Mouse (Mus musculus) midbrain, postnatal 0 days (tissue): Measurements from ENCODE around the gene Bmpr1a. TPM values are rescaled to one million over a fixed set of nuclear protein-coding genes. Genes with fewer than 3 reads are reported as not detected.
"Not testable (repeated sequence)": the region's sequence is repeated elsewhere in the genome, so short reads cannot be mapped to it uniquely, and the experiment has no call there.

Source experiments
- ATAC-seq: fragments of 200-750 bp; cut with Nextera tagmentation; 2 replicates; pipeline ENCODE4 v1.8.0; 2017; ENCODE audit warnings: moderate number of reproducible peaks, mild to moderate bottlenecking, moderate TSS enrichment, moderate library complexity; ENCODE audit not compliant: low FRiP score
- DNase-seq: peaks from one replicate; pipeline ENCODE4 v3.0.0-alpha.2; 2015; ENCODE audit warnings: low spot score
- H3K27ac ChIP-seq: fragments of 300-500 bp; sonication (generic); 2 replicates; pipeline ENCODE4 v1.5.1; 2014; ENCODE audit warnings: low read depth, mild to moderate bottlenecking, low read length, mixed read lengths
- H3K27me3 ChIP-seq: fragments of 300-500 bp; sonication (generic); 2 replicates; pipeline ENCODE4 v1.6.1; 2014; ENCODE audit warnings: low read length, control low read depth, mixed read lengths; ENCODE audit not compliant: insufficient read depth
- H3K36me3 ChIP-seq: fragments of 300-500 bp; sonication (generic); 2 replicates; pipeline ENCODE4 v1.6.1; 2014; ENCODE audit warnings: low read length, control low read depth, mixed read lengths; ENCODE audit not compliant: insufficient read depth
- H3K4me1 ChIP-seq: fragments of 300-500 bp; sonication (generic); 2 replicates; pipeline ENCODE4 v1.6.1; 2014; ENCODE audit warnings: mild to moderate bottlenecking, control low read depth, antibody characterized with exemption, low read length, mixed read lengths; ENCODE audit not compliant: insufficient read depth
- H3K4me2 ChIP-seq: fragments of 300-500 bp; sonication (generic); 2 replicates; pipeline ENCODE4 v1.6.1; 2014; ENCODE audit warnings: low read depth, mild to moderate bottlenecking, low read length, mixed read lengths; ENCODE audit not compliant: poor library complexity, severe bottlenecking
- H3K4me3 ChIP-seq: fragments of 300-500 bp; sonication (generic); 2 replicates; pipeline ENCODE4 v1.5.1; 2014; ENCODE audit warnings: low read depth, mild to moderate bottlenecking, low read length, moderate library complexity
- H3K9ac ChIP-seq: fragments of 300-500 bp; sonication (generic); replicated peaks from 2 replicates; pipeline ENCODE4 v1.6.1; 2014; ENCODE audit warnings: mild to moderate bottlenecking, low read length, moderate library complexity, mixed read lengths; ENCODE audit not compliant: poor library complexity, severe bottlenecking
- H3K9me3 ChIP-seq: fragments of 300-500 bp; sonication (generic); 2 replicates; pipeline ENCODE4 v1.6.1; 2016; ENCODE audit warnings: low read length, control low read depth
- CTCF ChIP-seq: IDR thresholded peaks from 2 replicates; pipeline ENCODE4 v1.5.1; 2016; ENCODE audit warnings: antibody characterized with exemption, mild to moderate bottlenecking
- WGBS: fragments of 180-500 bp; shearing (Covaris S2); extraction: QIAGEN DNeasy Blood & Tissue Kit; methylation state at CpG from one replicate; pipeline ENCODE4 v1.1.7; 2014; 5-methylcytosine and 5-hydroxymethylcytosine counted together
- polyA plus RNA-seq: library from polyadenylated mRNA; unstranded; fragments of >200 nt; fragmentation: Nextera tagmentation; extraction: Ambion mirVana; gene quantifications from 2 replicates; pipeline ENCODE4 v1.2.1, GENCODE M21; 2015
- total RNA-seq: library from RNA; depleted of rRNA; stranded (reverse); fragments of >200 nt; gene quantifications from 2 replicates; pipeline ENCODE4 v1.2.3, GENCODE M21; 2014

Gene Bmpr1a
- total and polyA plus RNA-seq, 2 experiments from 2014 or later, result 14.0 to 42.5 TPM

DNA sequence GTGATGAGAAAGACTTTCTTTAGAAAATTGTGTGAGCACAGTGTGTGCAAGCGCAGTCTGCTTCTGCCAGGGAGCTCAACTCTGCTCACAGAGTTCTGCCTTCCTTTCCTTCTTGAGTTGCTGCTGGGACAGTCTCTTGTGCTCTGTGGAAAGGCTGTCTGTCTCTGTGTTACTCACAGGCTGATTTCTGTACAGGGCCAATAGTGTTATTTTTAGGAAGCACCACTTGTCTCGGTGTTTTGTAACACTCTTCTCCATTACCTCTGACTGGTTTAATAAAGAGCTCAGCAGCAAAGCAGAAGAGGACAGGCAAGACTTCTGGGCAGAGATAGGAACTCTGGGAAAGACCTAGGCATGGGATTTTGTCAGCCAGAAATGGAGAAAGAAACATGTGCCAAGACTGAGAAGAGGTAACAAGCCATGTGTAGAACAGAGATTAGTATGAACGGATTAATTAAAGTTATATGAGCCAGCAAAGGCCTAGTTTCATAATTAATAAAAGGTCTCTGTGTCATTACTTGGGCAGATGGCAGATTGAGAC lies 62.5 kb downstream of the Bmpr1a start:
- ATAC-seq (no peak), DNase-seq (no peak)
- TF ChIP-seq CTCF, result no peak
- Histone ChIP-seq H3K27me3 (no peaks in the 10 kb centered on the region), H3K27ac (no peak overlapping the region), H3K9me3 (no peaks in the 10 kb centered on the region), H3K4me3 (no peak overlapping the region), H3K36me3 (0 out of 2 replicates have a peak, but pooled peaks cover 8% of the 10 kb centered on the region), H3K4me1 (no peaks in the 10 kb centered on the region), H3K4me2 (no peak overlapping the region), H3K9ac (no peak overlapping the region)
- 93% methylated on average over 3 of the region's 3 CpGs for WGBS

DNA sequence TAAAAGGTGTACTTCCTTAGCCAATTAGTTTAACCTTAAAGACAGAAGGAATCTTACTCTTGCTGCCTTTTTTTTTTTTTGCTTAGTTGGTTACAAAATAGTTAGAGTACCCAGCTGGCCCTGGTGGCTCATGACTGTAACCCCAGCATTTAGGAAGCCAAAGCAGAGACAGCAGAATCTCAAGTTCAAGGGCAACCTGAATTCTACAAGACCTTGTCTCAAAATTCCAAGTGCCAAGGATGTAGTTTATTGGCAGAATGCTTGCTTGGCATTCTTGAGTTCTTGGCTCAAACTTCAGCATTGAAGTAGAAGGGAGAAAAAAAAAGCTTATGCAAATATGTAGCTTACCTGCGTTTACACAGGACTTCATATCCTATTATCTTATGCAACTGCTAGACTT lies 74.1 kb downstream of the Bmpr1a start:
- no peak overlapping the region for H3K27ac ChIP-seq
- no peak overlapping the region for H3K9ac ChIP-seq
- no peak overlapping the region for H3K4me2 ChIP-seq
- no peak for ATAC-seq
- no peaks in the 10 kb centered on the region for H3K27me3 ChIP-seq
- no peak for DNase-seq
- 90% methylated on average over 1 of the region's 1 CpGs for WGBS
- no peaks in the 10 kb centered on the region for H3K9me3 ChIP-seq
- TF ChIP-seq CTCF, result no peak
- peaks cover 9% of the 10 kb centered on the region for H3K36me3 ChIP-seq
- H3K4me3 ChIP-seq, result no peak overlapping the region
- H3K4me1 ChIP-seq, result no peaks in the 10 kb centered on the region

DNA sequence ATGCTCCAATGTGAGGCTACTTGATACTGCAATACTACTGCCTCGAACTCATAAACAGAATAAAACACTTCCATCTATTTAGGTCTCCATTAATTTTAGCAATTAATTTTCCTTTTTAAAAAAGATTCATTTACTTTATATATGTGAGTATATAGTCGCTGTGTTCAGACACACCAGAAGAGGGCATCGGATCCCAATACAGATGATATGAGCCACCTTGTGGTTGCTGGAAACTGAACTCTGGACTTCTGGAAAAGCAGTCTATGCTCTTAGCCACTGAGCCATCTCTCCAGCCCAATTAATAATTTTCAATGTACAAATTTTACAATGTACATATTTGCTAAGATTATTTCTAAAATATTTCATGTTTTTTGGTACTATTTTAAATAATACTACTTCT lies 74.9 kb downstream of the Bmpr1a start:
- Histone ChIP-seq H3K36me3 (peaks cover 9% of the 10 kb centered on the region), H3K4me1 (no peaks in the 10 kb centered on the region), H3K4me3 (no peak overlapping the region), H3K27me3 (no peaks in the 10 kb centered on the region), H3K9ac (no peak overlapping the region), H3K9me3 (no peaks in the 10 kb centered on the region), H3K4me2 (no peak overlapping the region), H3K27ac (no peak overlapping the region)
- ATAC-seq (no peak), DNase-seq (no peak)
- TF ChIP-seq CTCF, result peak; percentile 55
- WGBS, result 97% methylated on average over 3 of the region's 3 CpGs

DNA sequence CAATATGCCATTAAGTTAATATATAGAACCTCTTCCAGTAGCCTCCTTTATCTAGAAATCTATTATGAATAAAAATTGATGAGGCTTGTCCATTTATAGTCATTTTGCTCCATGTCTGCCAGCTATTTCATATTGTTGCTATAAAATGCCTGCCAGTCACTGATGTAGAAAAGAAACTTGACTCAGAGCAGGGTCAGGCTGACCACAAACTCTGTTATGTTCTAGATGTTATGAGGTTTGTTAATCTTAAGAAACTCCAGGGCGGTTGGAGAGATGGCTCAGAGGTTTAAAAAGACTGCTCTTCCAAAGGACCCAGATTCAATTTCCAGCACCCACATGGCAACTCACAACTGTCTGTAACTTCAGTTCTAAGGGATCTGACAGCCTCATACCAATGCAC lies 82.1 kb downstream of the Bmpr1a start:
- H3K36me3 ChIP-seq, result peaks cover 9% of the 10 kb centered on the region
- no peak overlapping the region for H3K27ac ChIP-seq
- H3K4me3 ChIP-seq, result no peak overlapping the region
- DNase-seq (no peak), ATAC-seq (no peak)
- H3K27me3 ChIP-seq, result no peaks in the 10 kb centered on the region
- no peak for TF ChIP-seq CTCF
- no peaks in the 10 kb centered on the region for H3K4me1 ChIP-seq
- H3K4me2 ChIP-seq, result no peak overlapping the region
- 94% methylated on average over 1 of the region's 1 CpGs for WGBS
- no peaks in the 10 kb centered on the region for H3K9me3 ChIP-seq
- no peak overlapping the region for H3K9ac ChIP-seq

DNA sequence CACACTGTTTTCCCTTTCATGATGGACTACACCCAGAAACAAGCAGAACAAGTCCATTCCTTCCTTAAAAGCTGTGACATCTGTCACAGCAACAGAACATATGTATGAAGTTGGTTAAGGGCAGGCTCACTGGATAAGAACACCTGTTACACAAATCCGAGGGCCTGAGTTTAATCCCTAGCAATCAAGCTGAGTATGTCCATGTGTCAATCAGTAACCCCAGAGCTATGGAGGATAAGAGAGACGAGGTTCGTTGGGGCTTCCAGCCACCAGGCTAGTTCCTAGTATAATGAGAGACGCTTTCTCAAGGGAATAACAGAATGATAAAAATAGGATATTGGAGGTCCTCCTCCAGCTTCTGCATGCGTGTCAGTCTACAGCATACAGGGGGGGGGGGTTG lies 85.6 kb downstream of the Bmpr1a start:
- Histone ChIP-seq H3K9ac (no peak overlapping the region), H3K4me1 (no peaks in the 10 kb centered on the region), H3K4me3 (no peak overlapping the region), H3K27me3 (no peaks in the 10 kb centered on the region), H3K9me3 (no peaks in the 10 kb centered on the region), H3K36me3 (peaks cover 21% of the 10 kb centered on the region; the same call in 1 of the 2 replicates), H3K27ac (no peak overlapping the region), H3K4me2 (no peak overlapping the region)
- TF ChIP-seq CTCF, result no peak
- 69% methylated on average over 5 of the region's 5 CpGs for WGBS
- ATAC-seq, result no peak
- DNase-seq, result no peak

DNA sequence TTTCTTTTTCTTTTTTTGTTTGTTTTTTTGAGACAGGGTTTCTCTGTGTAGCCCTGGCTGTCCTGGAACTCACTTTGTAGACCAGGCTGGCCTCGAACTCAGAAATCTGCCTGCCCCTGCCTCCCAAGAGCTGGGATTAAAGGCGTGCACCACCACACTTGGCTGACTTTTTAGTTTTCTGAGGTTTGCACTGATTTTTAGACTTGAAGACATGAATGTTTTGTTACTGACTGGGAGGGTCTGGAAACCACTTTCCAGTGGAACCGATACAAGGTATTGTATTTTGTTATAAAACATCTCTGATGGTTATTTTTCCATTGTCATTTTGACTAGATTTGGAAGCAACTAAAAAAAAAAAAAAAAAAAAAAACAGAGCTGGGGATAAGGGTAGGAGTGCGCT lies 86.2 kb downstream of the Bmpr1a start:
- ATAC-seq, result not testable (repeated sequence)
- H3K36me3 ChIP-seq, result peaks cover 24% of the 10 kb centered on the region; the same call in 1 of the 2 replicates
- 97% methylated on average over 4 of the region's 4 CpGs for WGBS

More for the DNA sequence above, 86.2 kb downstream of the Bmpr1a start:
- not testable (repeated sequence) for H3K27me3 ChIP-seq, H3K4me2 ChIP-seq, H3K4me3 ChIP-seq, DNase-seq, H3K9ac ChIP-seq, H3K9me3 ChIP-seq, H3K27ac ChIP-seq, H3K4me1 ChIP-seq
